Mouse (Mus musculus) kidney, adult 11 months (tissue): ENCODE measurements around the gene Tbc1d16.

Experiments used
- DNase-seq: peaks from one replicate; pipeline ENCODE4 v3.0.0; 2022

Gene Tbc1d16

GRCm38 (mm10) chr11:119205738-119206137 is 22.6 kb downstream of the Tbc1d16 start:
- DNase-seq = no peak

- no peak for DNase-seq
Observed at GRCm38 (mm10) chr11:119203423-119203822, 24.9 kb downstream of the Tbc1d16 start.

- no peak for DNase-seq
Observed at GRCm38 (mm10) chr11:119199233-119199601, 29.1 kb downstream of the Tbc1d16 start.

GRCm38 (mm10) chr11:119198564-119199232 is 29.6 kb downstream of the Tbc1d16 start:
- DNase-seq = no peak

- no peak for DNase-seq
Observed at GRCm38 (mm10) chr11:119197618-119198563, 30.4 kb downstream of the Tbc1d16 start.

- no peak for DNase-seq
Observed at GRCm38 (mm10) chr11:119192605-119193004, 35.7 kb downstream of the Tbc1d16 start.

GRCm38 (mm10) chr11:119192176-119192575 is 36.1 kb downstream of the Tbc1d16 start:
- no peak for DNase-seq

- no peak for DNase-seq
Observed at GRCm38 (mm10) chr11:119191606-119192081, 36.7 kb downstream of the Tbc1d16 start.

- peak; percentile 58 for DNase-seq
Observed at GRCm38 (mm10) chr11:119190498-119190897, 37.8 kb downstream of the Tbc1d16 start.

GRCm38 (mm10) chr11:119189319-119189718 is 39.0 kb downstream of the Tbc1d16 start:
- no peak for DNase-seq

GRCm38 (mm10) chr11:119188389-119188788 is 39.9 kb downstream of the Tbc1d16 start:
- DNase-seq = no peak

- DNase-seq = no peak
Observed at GRCm38 (mm10) chr11:119187800-119188197, 40.5 kb downstream of the Tbc1d16 start.

- peak; percentile 58 for DNase-seq
Observed at GRCm38 (mm10) chr11:119186989-119187799, 41.1 kb downstream of the Tbc1d16 start.

GRCm38 (mm10) chr11:119186381-119186780 is 41.9 kb downstream of the Tbc1d16 start:
- DNase-seq = no peak

- DNase-seq = peak; percentile 70
Observed at GRCm38 (mm10) chr11:119183684-119184310, 44.5 kb downstream of the Tbc1d16 start.

- no peak for DNase-seq
Observed at GRCm38 (mm10) chr11:119181861-119182395, 46.4 kb downstream of the Tbc1d16 start.

GRCm38 (mm10) chr11:119180824-119181582 is 47.3 kb downstream of the Tbc1d16 start:
- no peak for DNase-seq

GRCm38 (mm10) chr11:119178317-119178716 is 50.0 kb downstream of the Tbc1d16 start:
- DNase-seq = peak; percentile 70

- peak; percentile 92 for DNase-seq
Observed at GRCm38 (mm10) chr11:119176389-119177179, 51.7 kb downstream of the Tbc1d16 start.

GRCm38 (mm10) chr11:119171588-119171987 is 56.7 kb downstream of the Tbc1d16 start:
- DNase-seq = peak; percentile 67
